Comparison of ENCODE assay signal across 8 mouse cellular contexts in the genomic region with DNA sequence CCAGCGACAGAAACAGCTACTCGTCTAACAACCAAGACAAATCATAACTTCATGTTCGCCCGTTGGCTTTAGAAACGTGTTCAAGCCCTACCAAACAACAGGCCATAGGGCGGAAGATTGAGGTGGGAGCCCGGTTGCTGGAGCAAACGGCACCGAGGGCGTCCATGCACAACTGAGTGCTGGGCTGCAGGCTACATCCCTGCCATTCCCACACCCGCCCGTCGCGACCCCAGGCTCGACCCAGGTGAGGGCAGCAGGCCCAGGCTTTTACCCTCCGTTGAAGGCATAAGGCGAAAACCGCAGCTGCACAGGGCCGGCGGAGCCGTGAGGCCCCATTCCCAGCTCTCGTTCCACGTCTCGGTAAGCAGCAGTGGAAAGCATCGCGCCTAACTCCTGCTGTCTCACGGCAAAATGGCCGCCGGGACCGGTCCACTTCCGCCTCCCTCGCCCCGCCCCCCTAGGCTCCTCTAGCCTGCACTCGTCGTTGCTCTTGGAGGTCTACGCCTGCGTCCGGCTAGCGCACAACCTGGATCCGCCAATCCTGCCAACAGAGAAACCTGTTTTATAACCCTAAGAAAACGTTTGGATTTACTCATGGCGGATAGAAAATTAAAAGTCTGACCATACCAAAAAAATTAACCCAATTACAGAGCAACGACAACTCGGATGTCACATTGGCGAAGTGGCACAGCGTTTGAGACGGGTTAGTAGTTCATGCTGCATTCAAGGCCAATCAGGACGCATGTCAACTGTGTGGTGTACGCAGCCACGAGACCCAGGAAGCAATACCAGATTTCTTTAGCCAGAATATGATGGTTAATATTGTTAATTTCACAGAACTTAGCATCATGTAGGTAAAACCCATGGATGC. TPM values are rescaled to one million over a fixed set of nuclear protein-coding genes. Genes with fewer than 3 reads are reported as not detected.
A peak's percentile ranks its signal among the peaks of the same experiment; 100 is the strongest.
DNase-seq lines count a peak whose midpoint lies in the region; ATAC-seq and TF ChIP-seq lines count a peak whose summit lies in the region.

No protein-coding gene starts in this region.

- peaks cover 25% of the 10 kb centered on the region for H3K4me1 ChIP-seq in embryonic facial prominence, embryonic 14.5 days (ENCODE audit: control insufficient read depth, insufficient read depth, low read length)
- H3K4me1 ChIP-seq in limb, embryonic 14.5 days (ENCODE audit: control insufficient read depth, insufficient read depth, low read length): peaks cover 24% of the 10 kb centered on the region
- peaks cover 19% of the 10 kb centered on the region; the same call in 1 of the 2 replicates for H3K4me1 ChIP-seq in midbrain, postnatal 0 days (ENCODE audit: insufficient read depth, low read length)

- H3K4me3 ChIP-seq in embryonic facial prominence, embryonic 14.5 days (ENCODE audit: low read depth, low read length): peak overlapping the region; percentile 96
- H3K4me3 ChIP-seq in limb, embryonic 14.5 days (replicated peaks; ENCODE audit: low read length): peak overlapping the region; percentile 97
- H3K4me3 ChIP-seq in midbrain, postnatal 0 days (ENCODE audit: low read depth, low read length): peak overlapping the region; percentile 97

- TF ChIP-seq POLR2A in limb, embryonic 14.5 days (IDR thresholded peaks at IDR 0.05; ENCODE audit: borderline replicate concordance, extremely low read depth, insufficient read depth, insufficient read length): no peak

- H3K27me3 ChIP-seq in embryonic facial prominence, embryonic 14.5 days (replicated peaks; ENCODE audit: control insufficient read depth, insufficient read depth, low read length): no peaks in the 10 kb centered on the region
- no peaks in the 10 kb centered on the region for H3K27me3 ChIP-seq in limb, embryonic 14.5 days (ENCODE audit: control insufficient read depth, insufficient read depth, low read length)
- no peaks in the 10 kb centered on the region for H3K27me3 ChIP-seq in midbrain, postnatal 0 days (ENCODE audit: insufficient read depth, low read length)

- DNase-seq in 3T3-L1 (ENCODE audit: low read depth, low spot score): peak; percentile 96
- DNase-seq in adrenal gland, postnatal 4 days (ENCODE audit: low spot score in 2 of 2): peak; percentile 85 to 92
- peak; percentile 96 for DNase-seq in embryonic facial prominence, embryonic 14.5 days (ENCODE audit: low spot score)
- DNase-seq in heart, adult 8-10 months (ENCODE audit: low spot score): peak; percentile 91
- peak; percentile 96 for DNase-seq in kidney, adult 9 months
- DNase-seq in limb, embryonic 14.5 days (ENCODE audit: low spot score): peak; percentile 93
- DNase-seq in midbrain, postnatal 0 days (ENCODE audit: low spot score): peak; percentile 96
- peak; percentile 89 to 92 for DNase-seq in spleen, postnatal 14 days (ENCODE audit: low spot score in 2 of 2)

- peaks cover 37% of the 10 kb centered on the region for H3K36me3 ChIP-seq in embryonic facial prominence, embryonic 14.5 days (ENCODE audit: control insufficient read depth, insufficient read depth, low read length)
- H3K36me3 ChIP-seq in limb, embryonic 14.5 days (ENCODE audit: control insufficient read depth, insufficient read depth, low read length): peaks cover 29% of the 10 kb centered on the region
- H3K36me3 ChIP-seq in midbrain, postnatal 0 days (ENCODE audit: insufficient read depth, low read length): peaks cover 17% of the 10 kb centered on the region

- 2% methylated on average over 49 of the region's 50 CpGs for WGBS in embryonic facial prominence, embryonic 14.5 days
- WGBS in limb, embryonic 14.5 days: under 1% methylated on average over 50 of the region's 50 CpGs
- under 1% methylated on average over 47 of the region's 50 CpGs for WGBS in midbrain, postnatal 0 days

- peak overlapping the region; percentile 92 for H3K4me2 ChIP-seq in embryonic facial prominence, embryonic 14.5 days (ENCODE audit: low read depth, low read length)
- peak overlapping the region; percentile 78 for H3K4me2 ChIP-seq in limb, embryonic 14.5 days (replicated peaks; ENCODE audit: low read depth, low read length, severe bottlenecking)
- H3K4me2 ChIP-seq in midbrain, postnatal 0 days (ENCODE audit: low read depth, low read length, poor library complexity, severe bottlenecking): peak overlapping the region; percentile 86

- peak overlapping the region; percentile 92 for H3K27ac ChIP-seq in embryonic facial prominence, embryonic 14.5 days (replicated peaks; ENCODE audit: low read depth, low read length)
- peak overlapping the region; percentile 92 for H3K27ac ChIP-seq in limb, embryonic 14.5 days (replicated peaks; ENCODE audit: low read depth, low read length)
- peak overlapping the region; percentile 88 for H3K27ac ChIP-seq in midbrain, postnatal 0 days (ENCODE audit: low read depth, low read length)

- no peaks in the 10 kb centered on the region for H3K9me3 ChIP-seq in embryonic facial prominence, embryonic 14.5 days (ENCODE audit: control insufficient read depth, low read length)
- H3K9me3 ChIP-seq in limb, embryonic 14.5 days (ENCODE audit: control insufficient read depth, low read length): no peaks in the 10 kb centered on the region
- H3K9me3 ChIP-seq in midbrain, postnatal 0 days (ENCODE audit: low read length): no peaks in the 10 kb centered on the region

- ATAC-seq in embryonic facial prominence, embryonic 14.5 days (ENCODE audit: low read depth): peak; percentile 96
- peak; percentile 95 for ATAC-seq in limb, embryonic 14.5 days (ENCODE audit: low FRiP score, low read depth)
- ATAC-seq in midbrain, postnatal 0 days (ENCODE audit: low FRiP score): peak; percentile 95

- H3K9ac ChIP-seq in embryonic facial prominence, embryonic 14.5 days (ENCODE audit: low read depth, low read length): peak overlapping the region; percentile 90
- H3K9ac ChIP-seq in limb, embryonic 14.5 days (ENCODE audit: low read depth, low read length, severe bottlenecking): peak overlapping the region; percentile 82
- H3K9ac ChIP-seq in midbrain, postnatal 0 days (replicated peaks; ENCODE audit: low read length, poor library complexity, severe bottlenecking): peak overlapping the region; percentile 73

- no peak for TF ChIP-seq CTCF in midbrain, postnatal 0 days (IDR thresholded peaks at IDR 0.05)

RNA-seq across cellular contexts. Expression of a gene that starts 1.4 kb away (rescaled TPM):
- total RNA-seq in adrenal gland, postnatal 4 days (2021): 100 to 1,000 TPM; 174 to 182 TPM
- 257 and 267 TPM in 2 replicates for polyA plus RNA-seq in embryonic facial prominence, embryonic 14.5 days (2014; fragmentation: Nextera tagmentation; extraction: Ambion mirVana)
- total RNA-seq in heart, adult 8-10 months (2022): 100 to 1,000 TPM; 115 to 133 (median 121) TPM
- polyA plus RNA-seq in limb, embryonic 14.5 days (2012; rRNA removed): 146 and 167 TPM in 2 replicates
- polyA plus RNA-seq in limb, embryonic 14.5 days (2014; fragmentation: Nextera tagmentation; extraction: Ambion mirVana): 258 and 282 TPM in 2 replicates
- 93.1 and 130 TPM in 2 replicates for total RNA-seq in midbrain, postnatal 0 days (2014; rRNA removed)
- polyA plus RNA-seq in midbrain, postnatal 0 days (2015; fragmentation: Nextera tagmentation; extraction: Ambion mirVana): 253 and 257 TPM in 2 replicates

RNA-seq across cellular contexts. Expression of a gene that starts 1.6 kb away (rescaled TPM):
- 10 to 100 TPM; 44.1 to 45.5 TPM for total RNA-seq in adrenal gland, postnatal 4 days (2021)
- 46.6 and 49.3 TPM in 2 replicates for polyA plus RNA-seq in embryonic facial prominence, embryonic 14.5 days (2014; fragmentation: Nextera tagmentation; extraction: Ambion mirVana)
- total RNA-seq in heart, adult 8-10 months (2022): 10 to 100 TPM in 2 of 4 experiments, 1 to 10 TPM in 2; 8.4 to 11.2 (median 9.4) TPM
- 67.6 and 68.3 TPM in 2 replicates for polyA plus RNA-seq in limb, embryonic 14.5 days (2012; rRNA removed)
- 48.3 and 61.7 TPM in 2 replicates for polyA plus RNA-seq in limb, embryonic 14.5 days (2014; fragmentation: Nextera tagmentation; extraction: Ambion mirVana)
- 43.5 and 50.4 TPM in 2 replicates for total RNA-seq in midbrain, postnatal 0 days (2014; rRNA removed)
- polyA plus RNA-seq in midbrain, postnatal 0 days (2015; fragmentation: Nextera tagmentation; extraction: Ambion mirVana): 43.2 and 47.9 TPM in 2 replicates

RNA-seq across cellular contexts. Expression of a gene that starts 29.0 kb away (rescaled TPM):
- total RNA-seq in adrenal gland, postnatal 4 days (2021): 10 to 100 TPM; 34.3 to 40.0 TPM
- 39.7 and 41.5 TPM in 2 replicates for polyA plus RNA-seq in embryonic facial prominence, embryonic 14.5 days (2014; fragmentation: Nextera tagmentation; extraction: Ambion mirVana)
- total RNA-seq in heart, adult 8-10 months (2022): 10 to 100 TPM; 16.6 to 19.2 (median 17.4) TPM
- polyA plus RNA-seq in limb, embryonic 14.5 days (2012; rRNA removed): 25.9 and 26.5 TPM in 2 replicates
- polyA plus RNA-seq in limb, embryonic 14.5 days (2014; fragmentation: Nextera tagmentation; extraction: Ambion mirVana): 48.2 and 50.0 TPM in 2 replicates
- total RNA-seq in midbrain, postnatal 0 days (2014; rRNA removed): 48.9 and 53.6 TPM in 2 replicates
- 48.1 and 49.9 TPM in 2 replicates for polyA plus RNA-seq in midbrain, postnatal 0 days (2015; fragmentation: Nextera tagmentation; extraction: Ambion mirVana)

Comparison
In these comparisons a context has a peak if more than half of its experiments do, and no peak if none do; other contexts are left out.
1. Peak in every context shown above with its lines: DNase-seq, ATAC-seq, H3K4me3 ChIP-seq and H3K27ac ChIP-seq.